15 mouse cellular contexts compared by ENCODE assay signal in the genomic region with DNA sequence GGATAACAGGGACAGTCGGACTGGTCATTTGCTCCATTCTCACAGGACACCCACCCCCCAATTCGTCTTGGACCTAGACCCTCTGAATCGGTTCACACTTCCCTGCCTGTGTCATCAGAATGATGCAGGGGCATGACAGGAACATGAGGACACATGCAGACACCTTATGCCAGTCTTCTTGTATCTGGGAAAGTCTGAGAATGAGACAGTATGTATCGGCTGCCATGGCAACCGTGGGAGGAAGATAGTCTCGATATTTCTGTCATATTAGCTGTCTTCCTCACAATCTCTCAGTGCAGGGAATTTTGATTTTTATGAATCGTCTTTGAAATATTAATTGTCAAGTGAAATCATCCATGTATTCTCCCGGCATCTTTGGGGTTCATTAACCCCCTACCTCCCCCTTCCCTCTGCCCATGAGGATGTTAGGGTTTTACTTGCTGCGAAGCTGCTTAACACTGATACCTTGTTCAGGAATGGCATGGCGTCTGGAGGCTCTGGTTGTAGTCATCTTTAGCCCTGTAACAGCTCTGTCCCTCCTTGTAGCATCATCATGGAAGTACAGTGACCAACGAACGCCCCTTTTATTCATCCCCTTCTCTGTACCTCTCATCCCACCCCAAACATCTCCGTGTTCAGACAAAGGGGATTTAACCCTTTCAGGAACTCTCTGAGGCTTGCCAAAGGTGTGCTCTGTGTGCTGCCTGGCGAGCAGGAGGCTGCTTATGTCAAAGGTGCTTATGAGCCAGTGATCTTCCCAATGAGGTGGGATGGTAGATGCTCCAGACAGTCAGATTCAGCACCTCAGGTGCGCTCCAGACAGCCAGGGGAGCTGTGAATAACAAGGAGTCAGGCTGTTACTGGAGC. TPM values are rescaled to one million over a fixed set of nuclear protein-coding genes. Genes with fewer than 3 reads are reported as not detected.
DNase-seq lines count a peak whose midpoint lies in the region; ATAC-seq lines count a peak whose summit lies in the region.
"Had no signal": no experiment of that assay in that cellular context is flagged by ENCODE, and none has a peak within 500 bp of the region (broad histone marks: within the 10 kb centered on the region; RNA-seq: fewer than 3 reads in every experiment).

No protein-coding gene starts in this region.

- WGBS in hindbrain, embryonic 13.5 days = 74% methylated on average over 15 of the region's 15 CpGs
- 81% methylated on average over 15 of the region's 15 CpGs for WGBS in hindbrain, embryonic 10.5 days

- no peaks in the 10 kb centered on the region for H3K36me3 ChIP-seq in hindbrain, embryonic 13.5 days
- no peaks in the 10 kb centered on the region for H3K36me3 ChIP-seq in hindbrain, embryonic 10.5 days
- H3K36me3 ChIP-seq: embryonic facial prominence, embryonic 12.5 days had no signal

- H3K4me3 ChIP-seq in hindbrain, embryonic 13.5 days = no peak overlapping the region
- H3K4me3 ChIP-seq in hindbrain, embryonic 10.5 days = no peak overlapping the region
- H3K4me3 ChIP-seq: embryonic facial prominence, embryonic 12.5 days; myocyte had no signal

- DNase-seq in hindbrain, embryonic 10.5 days (ENCODE audit: low spot score) = no peak
- peak; percentile 64 to 72 for DNase-seq in frontal cortex, adult 2 months (ENCODE audit: extremely low spot score in 1 of 2, low spot score in 1 of 2)
- DNase-seq in layer of hippocampus, postnatal 25 days (ENCODE audit: extremely low spot score in 1 of 2, low spot score in 1 of 2) = peak; percentile 25 to 47
- peak; percentile 82 to 90 for DNase-seq in right cerebral cortex, postnatal 10 days (ENCODE audit: low spot score in 2 of 2)
- DNase-seq in lung, postnatal 36 days = no peak
- DNase-seq in thymus, postnatal 36 days = no peak
- DNase-seq in yolk sac, embryonic 10.5 days (ENCODE audit: low spot score) = no peak
- DNase-seq: cerebellum, adult 9-11 months; kidney, postnatal 10 days; liver; thymus, postnatal 14 days had no signal

- peak; percentile 57; the same call in 1 of the 2 replicates for ATAC-seq in hindbrain, embryonic 13.5 days (ENCODE audit: low FRiP score)

- H3K27ac ChIP-seq in hindbrain, embryonic 13.5 days = peak overlapping the region; percentile 72
- H3K27ac ChIP-seq in hindbrain, embryonic 10.5 days = no peak overlapping the region
- H3K27ac ChIP-seq: embryonic facial prominence, embryonic 12.5 days had no signal

- no peaks in the 10 kb centered on the region for H3K27me3 ChIP-seq in hindbrain, embryonic 13.5 days
- no peaks in the 10 kb centered on the region for H3K27me3 ChIP-seq in hindbrain, embryonic 10.5 days (ENCODE audit: insufficient read depth, poor library complexity, severe bottlenecking)
- H3K27me3 ChIP-seq: embryonic facial prominence, embryonic 12.5 days had no signal

- no peak overlapping the region for H3K4me2 ChIP-seq in hindbrain, embryonic 13.5 days
- H3K4me2 ChIP-seq: embryonic facial prominence, embryonic 12.5 days had no signal

- no peak overlapping the region for H3K9ac ChIP-seq in hindbrain, embryonic 13.5 days
- H3K9ac ChIP-seq: embryonic facial prominence, embryonic 12.5 days had no signal

- peaks cover 12% of the 10 kb centered on the region; the same call in 1 of the 2 replicates for H3K4me1 ChIP-seq in hindbrain, embryonic 13.5 days (replicated peaks)
- no peaks in the 10 kb centered on the region for H3K4me1 ChIP-seq in hindbrain, embryonic 10.5 days (replicated peaks)
- H3K4me1 ChIP-seq: embryonic facial prominence, embryonic 12.5 days had no signal

- H3K9me3 ChIP-seq in hindbrain, embryonic 13.5 days = no peaks in the 10 kb centered on the region
- no peaks in the 10 kb centered on the region for H3K9me3 ChIP-seq in hindbrain, embryonic 10.5 days
- H3K9me3 ChIP-seq: embryonic facial prominence, embryonic 12.5 days had no signal

RNA-seq across cellular contexts. Expression of gene Myo3b, which starts 58.5 kb away (rescaled TPM):
- 0.12 and 0.39 TPM in 2 replicates for polyA plus RNA-seq in hindbrain, embryonic 13.5 days (2015; fragmentation: Nextera tagmentation; extraction: Ambion mirVana)
- polyA plus RNA-seq in hindbrain, embryonic 10.5 days (2016; fragmentation: Nextera tagmentation; extraction: Ambion mirVana) = not detected in 2 replicates
- 0.96 and 0.99 TPM in 2 replicates for polyA plus RNA-seq in frontal cortex, adult 2 months (2012; rRNA removed)
- total RNA-seq in layer of hippocampus, postnatal 25 days (2021) = 1 to 10 TPM in 1 of 2 experiments, under 1 TPM in 1; 0.96 to 1.1 TPM
- polyA plus RNA-seq: small intestine, adult 2 months had no signal

Comparison
In these comparisons a context has a peak if more than half of its experiments do, and no peak if none do; other contexts are left out.
1. DNase-seq: peak in frontal cortex, adult 2 months (2 of 2), layer of hippocampus, postnatal 25 days (2 of 2) and right cerebral cortex, postnatal 10 days (2 of 2); none in hindbrain, embryonic 10.5 days (single experiment), lung, postnatal 36 days (single experiment), thymus, postnatal 36 days (0 of 2) and yolk sac, embryonic 10.5 days (single experiment).